Mouse (Mus musculus) Muller cell, postnatal 12 days (primary cell): ENCODE data around the gene Nat14.
A peak's percentile ranks its signal among the peaks of the same experiment; 100 is the strongest.

Experiments used
- DNase-seq: peaks from one replicate; pipeline ENCODE4 v3.0.0-alpha.2; 2015; ENCODE audit errors: inconsistent ontology term

Gene Nat14

GRCm38 (mm10) chr7:4919971-4920370, 1.9 kb upstream of the Nat14 start:
- no peak for DNase-seq

- DNase-seq = no peak
These were observed 1.3 kb upstream of the Nat14 start for GRCm38 (mm10) chr7:4920496-4920895.

- DNase-seq = no peak
These were observed 628 bp upstream of the Nat14 start for GRCm38 (mm10) chr7:4920976-4921823.

- DNase-seq = peak; percentile 85
These were observed 680 bp downstream of the Nat14 start for GRCm38 (mm10) chr7:4922508-4922907.

- DNase-seq = peak; percentile 73
These were observed 1.2 kb downstream of the Nat14 start for GRCm38 (mm10) chr7:4922931-4923565.

- peak; percentile 86 for DNase-seq
These were observed 1.9 kb downstream of the Nat14 start for GRCm38 (mm10) chr7:4923586-4924364.

- DNase-seq = no peak
These were observed 2.7 kb downstream of the Nat14 start for GRCm38 (mm10) chr7:4924483-4924882.

GRCm38 (mm10) chr7:4924891-4925301, 3.1 kb downstream of the Nat14 start:
- peak; percentile 92 for DNase-seq

- DNase-seq = peak; percentile 86
These were observed 3.9 kb downstream of the Nat14 start, which contains the start of gene Ssc5d for GRCm38 (mm10) chr7:4925441-4926381. Ssc5d (plus strand) TSS chr7:4925785.

GRCm38 (mm10) chr7:4926849-4927248, 5.0 kb downstream of the Nat14 start:
- no peak for DNase-seq

GRCm38 (mm10) chr7:4927711-4928110, 5.9 kb downstream of the Nat14 start:
- no peak for DNase-seq

- no peak for DNase-seq
These were observed 6.5 kb downstream of the Nat14 start for GRCm38 (mm10) chr7:4928323-4928722.

GRCm38 (mm10) chr7:4933103-4933502, 11.3 kb downstream of the Nat14 start:
- DNase-seq = no peak

- DNase-seq = no peak
These were observed 12.5 kb downstream of the Nat14 start for GRCm38 (mm10) chr7:4934160-4934914.

- no peak for DNase-seq
These were observed 15.0 kb downstream of the Nat14 start for GRCm38 (mm10) chr7:4936832-4937231.

GRCm38 (mm10) chr7:4937392-4937791, 15.6 kb downstream of the Nat14 start:
- no peak for DNase-seq

GRCm38 (mm10) chr7:4938456-4938855, 16.6 kb downstream of the Nat14 start:
- peak; percentile 22 for DNase-seq

- DNase-seq = peak; percentile 76
These were observed 18.2 kb downstream of the Nat14 start for GRCm38 (mm10) chr7:4940068-4940479.

- no peak for DNase-seq
These were observed 20.8 kb downstream of the Nat14 start for GRCm38 (mm10) chr7:4942673-4943072.

GRCm38 (mm10) chr7:4943223-4943815, 21.5 kb downstream of the Nat14 start:
- DNase-seq = peak; percentile 93
